Mouse (Mus musculus): ENCODE measurements around the gene Ntrk1. TPM values are rescaled to one million over a fixed set of nuclear protein-coding genes. Genes with fewer than 3 reads are reported as not detected.

Gene Ntrk1
- total and polyA plus RNA-seq, 3 experiments = not detected

DNA sequence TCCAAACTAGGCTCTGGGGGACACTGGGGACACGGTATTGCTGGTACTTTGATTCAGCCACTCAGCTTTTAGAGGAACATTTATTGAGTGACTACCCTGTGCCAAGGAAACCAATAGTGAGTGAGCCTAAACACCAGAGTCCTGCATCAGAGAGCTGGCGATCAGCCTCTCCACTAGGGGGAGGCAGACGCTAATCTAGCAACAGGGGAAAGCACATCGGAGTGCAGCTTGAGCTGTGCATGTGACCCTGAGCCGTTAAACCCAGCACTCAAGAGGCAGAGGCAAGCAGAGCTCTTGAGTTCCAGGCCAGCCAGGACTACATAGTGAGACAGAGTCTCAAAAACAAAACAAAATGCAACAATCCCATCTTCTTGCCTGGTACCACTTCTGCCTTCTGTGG is 45.9 kb downstream of the Ntrk1 start:
- no peaks in the 10 kb centered on the region for H3K4me1 ChIP-seq (ENCODE audit: control insufficient read depth in 1 of 2, insufficient read depth in 2 of 2, low read length in 2 of 2)
- no peaks in the 10 kb centered on the region for H3K9me3 ChIP-seq (replicated peaks; ENCODE audit: insufficient read depth, low read length)
- peaks cover 0 to 1% of the 10 kb centered on the region in 2 experiments; a peak in 1 of 4 replicates for H3K27me3 ChIP-seq (ENCODE audit: control insufficient read depth in 1 of 2, insufficient read depth in 2 of 2, low read length in 2 of 2)
- H3K36me3 ChIP-seq (ENCODE audit: control insufficient read depth in 1 of 2, insufficient read depth in 2 of 2, low read length in 2 of 2) = no peaks in the 10 kb centered on the region
- peak; percentile 75 to 82 (median 76) for TF ChIP-seq CTCF (IDR thresholded peaks at IDR 0.05 in 2 of 3, conservative IDR thresholded peaks at IDR 0.05 in 1 of 3; ENCODE audit: control insufficient read depth in 1 of 3, insufficient read depth in 1 of 3, low read depth in 2 of 3, low read length in 3 of 3, poor library complexity in 1 of 3, severe bottlenecking in 1 of 3)
- peak; percentile 51 for TF ChIP-seq SMC3 (IDR thresholded peaks at IDR 0.05; ENCODE audit: low read depth, low read length)
- TF ChIP-seq USF1 (IDR thresholded peaks at IDR 0.05; ENCODE audit: low read depth, low read length) = peak; percentile 60
- no peak for TF ChIP-seq ZKSCAN1 (IDR thresholded peaks at IDR 0.05; ENCODE audit: low read depth, low read length)
- TF ChIP-seq GATA1 (IDR thresholded peaks at IDR 0.05; ENCODE audit: low read depth, low read length) = no peak
- no peak for TF ChIP-seq POLR2AphosphoS5 (IDR thresholded peaks at IDR 0.05; ENCODE audit: borderline replicate concordance, low read depth, low read length)
- TF ChIP-seq RAD21 (IDR thresholded peaks at IDR 0.05; ENCODE audit: low read depth, low read length) = peak; percentile 68
- no peaks in the 10 kb centered on the region for H3K79me2 ChIP-seq (ENCODE audit: control insufficient read depth, insufficient read depth, low read length, poor library complexity)
- peak; percentile 60 for DNase-seq (ENCODE audit: low read depth, low spot score)
- H3K9ac ChIP-seq (ENCODE audit: control insufficient read depth, low read depth, low read length, poor library complexity, severe bottlenecking) = no peak overlapping the region
- no peak overlapping the region for H3K4me3 ChIP-seq (ENCODE audit: control insufficient read depth in 1 of 2, insufficient read depth in 1 of 2, low read depth in 2 of 2, low read length in 2 of 2)
- no peak overlapping the region for H3K27ac ChIP-seq (ENCODE audit: control insufficient read depth, low read depth, low read length)

DNA sequence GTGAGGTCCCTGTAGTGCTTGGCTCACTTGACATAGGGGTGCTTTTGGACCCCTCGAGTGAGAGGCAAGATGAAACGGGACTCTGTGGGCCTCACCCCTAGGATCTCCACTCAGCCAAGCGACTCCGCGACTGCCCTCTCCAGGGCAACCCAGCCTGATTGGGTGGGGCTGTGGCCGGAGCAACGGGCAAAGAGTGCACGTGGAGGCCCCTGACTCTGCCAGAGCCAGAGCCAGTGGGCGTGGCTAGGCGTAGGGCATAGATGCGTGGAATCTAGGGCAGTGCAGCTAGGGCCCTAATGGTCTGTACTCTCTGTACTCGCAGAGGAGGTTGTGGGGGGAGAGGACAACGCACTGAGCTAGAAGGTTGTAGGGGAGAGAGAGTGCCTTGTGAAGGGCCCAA is 46.5 kb downstream of the Ntrk1 start, which contains the start of gene Lrrc71:
TSS of gene Lrrc71 (minus strand) at position 195 of the 400 bp plus-strand sequence.
- Histone ChIP-seq H3K4me1 (ENCODE audit: control insufficient read depth in 1 of 2, insufficient read depth in 2 of 2, low read length in 2 of 2) (no peaks in the 10 kb centered on the region), H3K27me3 (ENCODE audit: control insufficient read depth in 1 of 2, insufficient read depth in 2 of 2, low read length in 2 of 2) (peaks cover 0 to 1% of the 10 kb centered on the region in 2 experiments; a peak in 1 of 4 replicates), H3K9me3 (replicated peaks; ENCODE audit: insufficient read depth, low read length) (no peaks in the 10 kb centered on the region), H3K36me3 (ENCODE audit: control insufficient read depth in 1 of 2, insufficient read depth in 2 of 2, low read length in 2 of 2) (no peaks in the 10 kb centered on the region), H3K9ac (ENCODE audit: control insufficient read depth, low read depth, low read length, poor library complexity, severe bottlenecking) (no peak within 1 kb of the TSS), H3K4me3 (ENCODE audit: control insufficient read depth in 1 of 2, insufficient read depth in 1 of 2, low read depth in 2 of 2, low read length in 2 of 2) (no peak within 1 kb of the TSS), H3K79me2 (ENCODE audit: control insufficient read depth, insufficient read depth, low read length, poor library complexity) (no peaks in the 10 kb centered on the region), H3K27ac (ENCODE audit: control insufficient read depth, low read depth, low read length) (no peak within 1 kb of the TSS)
- no peak for TF ChIP-seq MYB (IDR thresholded peaks at IDR 0.05; ENCODE audit: low read depth, low read length)
- TF ChIP-seq MAX (IDR thresholded peaks at IDR 0.05; ENCODE audit: low read length) = no peak
- TF ChIP-seq CTCF (IDR thresholded peaks at IDR 0.05 in 2 of 3, conservative IDR thresholded peaks at IDR 0.05 in 1 of 3; ENCODE audit: control insufficient read depth in 1 of 3, insufficient read depth in 1 of 3, low read depth in 2 of 3, low read length in 3 of 3, poor library complexity in 1 of 3, severe bottlenecking in 1 of 3) = no peak
- TF ChIP-seq KAT2A (conservative IDR thresholded peaks at IDR 0.05; ENCODE audit: low read depth, low read length) = no peak
- TF ChIP-seq ZMIZ1 (IDR thresholded peaks at IDR 0.05; ENCODE audit: low read depth, low read length) = no peak
- no peak for TF ChIP-seq USF2 (IDR thresholded peaks at IDR 0.05; ENCODE audit: borderline replicate concordance in 1 of 2, insufficient read depth in 1 of 2, low read depth in 1 of 2, low read length in 2 of 2)
- DNase-seq (ENCODE audit: low read depth, low spot score) = no peak

DNA sequence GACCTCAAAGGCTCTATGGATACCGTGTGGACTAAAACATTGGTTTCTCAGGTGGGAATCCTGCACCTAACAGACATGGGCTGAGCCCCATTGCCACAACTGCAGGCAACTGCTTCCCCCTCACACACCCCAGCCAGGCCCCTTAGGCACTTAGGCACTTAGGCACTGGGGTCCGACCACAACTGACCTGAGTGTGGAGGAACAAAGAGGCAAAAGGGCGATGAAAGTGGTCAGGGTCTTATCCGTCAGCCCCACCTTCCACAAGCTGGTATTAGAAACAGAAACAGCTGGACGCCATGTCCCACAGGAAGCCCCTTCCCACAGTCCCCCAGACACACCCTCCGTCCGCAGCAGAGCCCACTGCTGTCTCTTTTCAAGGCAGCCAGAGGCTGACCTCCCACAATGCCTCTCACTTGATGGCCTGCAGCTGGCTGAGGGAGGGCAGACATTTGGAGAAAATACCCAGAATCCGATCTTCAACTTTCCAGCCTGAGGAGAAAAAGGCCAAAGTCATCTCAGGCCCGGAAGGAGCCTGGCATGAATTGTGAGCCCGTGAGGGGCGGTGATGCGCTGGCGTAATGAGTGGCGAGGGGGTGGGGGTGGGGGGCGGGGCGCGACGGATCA is 49.8 kb downstream of the Ntrk1 start:
- H3K27me3 ChIP-seq (ENCODE audit: control insufficient read depth in 1 of 2, insufficient read depth in 2 of 2, low read length in 2 of 2) = peaks cover 0 to 1% of the 10 kb centered on the region in 2 experiments; a peak in 1 of 4 replicates
- no peaks in the 10 kb centered on the region for H3K79me2 ChIP-seq (ENCODE audit: control insufficient read depth, insufficient read depth, low read length, poor library complexity)
- no peaks in the 10 kb centered on the region for H3K36me3 ChIP-seq (ENCODE audit: control insufficient read depth in 1 of 2, insufficient read depth in 2 of 2, low read length in 2 of 2)
- no peak overlapping the region for H3K9ac ChIP-seq (ENCODE audit: control insufficient read depth, low read depth, low read length, poor library complexity, severe bottlenecking)
- no peak overlapping the region for H3K4me3 ChIP-seq (ENCODE audit: control insufficient read depth in 1 of 2, insufficient read depth in 1 of 2, low read depth in 2 of 2, low read length in 2 of 2)
- H3K4me1 ChIP-seq (ENCODE audit: control insufficient read depth in 1 of 2, insufficient read depth in 2 of 2, low read length in 2 of 2) = no peaks in the 10 kb centered on the region
- no peak overlapping the region for H3K27ac ChIP-seq (ENCODE audit: control insufficient read depth, low read depth, low read length)
- DNase-seq (ENCODE audit: low read depth, low spot score) = no peak
- no peaks in the 10 kb centered on the region for H3K9me3 ChIP-seq (replicated peaks; ENCODE audit: insufficient read depth, low read length)
- TF ChIP-seq SMC3 (IDR thresholded peaks at IDR 0.05; ENCODE audit: low read depth, low read length) (no peak), ZNF384 (IDR thresholded peaks at IDR 0.05; ENCODE audit: low read depth, low read length) (no peak), MYC (IDR thresholded peaks at IDR 0.05; ENCODE audit: low read depth, low read length) (no peak), EP300 (IDR thresholded peaks at IDR 0.05; ENCODE audit: low read depth in 1 of 2, low read length in 2 of 2) (no peak), MXI1 (IDR thresholded peaks at IDR 0.05; ENCODE audit: low read depth, low read length) (no peak), BHLHE40 (IDR thresholded peaks at IDR 0.05; ENCODE audit: borderline replicate concordance, low read depth, low read length) (no peak), NRF1 (IDR thresholded peaks at IDR 0.05; ENCODE audit: insufficient read depth, low read depth, low read length, poor library complexity, severe bottlenecking) (no peak), MAX (IDR thresholded peaks at IDR 0.05; ENCODE audit: low read length) (no peak), POLR2A (IDR thresholded peaks at IDR 0.05; ENCODE audit: control insufficient read depth in 1 of 2, insufficient read depth in 1 of 2, low read depth in 1 of 2, low read length in 2 of 2, poor library complexity in 1 of 2) (no peak), HCFC1 (IDR thresholded peaks at IDR 0.05; ENCODE audit: low read depth, low read length) (no peak), CTCF (IDR thresholded peaks at IDR 0.05 in 2 of 3, conservative IDR thresholded peaks at IDR 0.05 in 1 of 3; ENCODE audit: control insufficient read depth in 1 of 3, insufficient read depth in 1 of 3, low read depth in 2 of 3, low read length in 3 of 3, poor library complexity in 1 of 3, severe bottlenecking in 1 of 3) (no peak), CHD2 (IDR thresholded peaks at IDR 0.05; ENCODE audit: low read length) (no peak), KAT2A (conservative IDR thresholded peaks at IDR 0.05; ENCODE audit: low read depth, low read length) (no peak), JUND (IDR thresholded peaks at IDR 0.05; ENCODE audit: low read depth, low read length) (no peak), MAFK (IDR thresholded peaks at IDR 0.05; ENCODE audit: borderline replicate concordance, low read depth, low read length) (no peak)
